Mouse (Mus musculus): ENCODE measurements around the gene Arpc2. TPM values are rescaled to one million over a fixed set of nuclear protein-coding genes. Genes with fewer than 3 reads are reported as not detected.

The Arpc2 gene
- 441 and 457 TPM in 2 replicates for polyA plus RNA-seq (2015; fragmentation: Nextera tagmentation; extraction: Ambion mirVana)

DNA sequence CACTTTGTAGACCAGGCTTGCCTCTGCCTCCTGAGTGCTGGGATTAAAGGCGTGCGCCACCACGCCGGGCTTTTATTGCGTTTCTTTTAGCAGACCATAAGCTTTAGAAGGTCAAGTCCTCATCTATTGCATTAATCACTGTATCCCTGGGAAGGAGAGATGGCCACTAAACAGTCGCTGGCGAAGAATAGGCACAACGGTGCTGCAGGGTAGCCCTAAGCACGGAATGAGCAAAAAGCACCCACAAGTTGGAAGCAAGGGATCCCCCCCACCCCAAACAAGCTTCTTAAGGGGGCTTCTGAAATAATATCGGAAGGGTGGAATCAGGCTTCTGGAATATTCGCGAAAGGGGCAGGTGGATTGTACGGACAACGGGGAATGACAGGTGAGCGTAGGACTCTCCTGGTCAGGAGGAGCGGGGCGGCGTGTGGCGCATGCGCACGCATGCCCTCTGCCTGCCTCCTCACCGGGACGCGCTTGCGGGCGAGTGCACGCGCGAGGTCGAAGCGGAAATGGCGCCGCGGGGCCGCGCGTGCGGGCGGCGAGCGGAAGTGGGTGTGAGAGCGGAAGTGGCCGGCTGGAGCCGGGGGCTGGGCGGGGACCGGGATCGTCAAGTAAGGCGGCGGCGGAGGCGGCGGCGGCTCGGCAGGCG is at the start of gene Arpc2:
TSS of gene Arpc2 (plus strand) at position 147 of the 652 bp plus-strand sequence.
- H3K36me3 ChIP-seq (ENCODE audit: insufficient read depth, low read length) = no peaks in the 10 kb centered on the region
- H3K4me1 ChIP-seq (ENCODE audit: insufficient read depth, low read length) = peaks cover 35% of the 10 kb centered on the region
- peak within 1 kb of the TSS; percentile 100 for H3K4me3 ChIP-seq (ENCODE audit: low read length)
- ATAC-seq (ENCODE audit: low FRiP score, low TSS enrichment) = peak; percentile 93
- WGBS = 1% methylated on average over 52 of the region's 55 CpGs
- peak within 1 kb of the TSS; percentile 98 for H3K9ac ChIP-seq (replicated peaks; ENCODE audit: low read length)
- no peaks in the 10 kb centered on the region for H3K9me3 ChIP-seq (ENCODE audit: low read length)
- no peaks in the 10 kb centered on the region for H3K27me3 ChIP-seq (ENCODE audit: insufficient read depth, low read length)
- peak within 1 kb of the TSS; percentile 87 for H3K4me2 ChIP-seq (replicated peaks; ENCODE audit: low read depth, low read length)
- peak within 1 kb of the TSS; percentile 92 for H3K27ac ChIP-seq (ENCODE audit: low read length)

DNA sequence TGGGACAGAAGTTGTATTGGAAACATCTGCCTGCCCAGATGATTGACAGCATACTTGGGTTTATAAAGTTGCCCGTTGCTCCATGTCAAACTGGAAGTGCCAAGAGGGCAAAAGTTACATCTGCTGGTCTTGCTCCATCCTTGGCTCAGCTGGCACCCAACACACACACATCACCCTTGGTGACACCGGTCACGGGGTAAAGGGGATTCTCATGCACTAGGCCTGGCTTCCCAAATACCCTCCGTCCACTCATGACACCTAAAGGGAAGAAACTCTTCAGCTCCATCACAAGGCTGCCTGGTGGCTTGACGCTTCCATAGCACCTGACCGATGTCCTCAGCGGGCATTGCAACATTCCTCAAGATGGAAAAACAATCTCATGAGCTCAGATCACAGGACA is 45.4 kb upstream of the Arpc2 start:
- no peak for ATAC-seq (ENCODE audit: low FRiP score, low TSS enrichment)
- Histone ChIP-seq H3K9me3 (ENCODE audit: low read length) (no peaks in the 10 kb centered on the region), H3K4me2 (replicated peaks; ENCODE audit: low read depth, low read length) (no peak overlapping the region), H3K4me1 (ENCODE audit: insufficient read depth, low read length) (no peaks in the 10 kb centered on the region), H3K36me3 (ENCODE audit: insufficient read depth, low read length) (no peaks in the 10 kb centered on the region), H3K9ac (replicated peaks; ENCODE audit: low read length) (no peak overlapping the region), H3K27me3 (ENCODE audit: insufficient read depth, low read length) (no peaks in the 10 kb centered on the region), H3K27ac (ENCODE audit: low read length) (no peak overlapping the region), H3K4me3 (ENCODE audit: low read length) (no peak overlapping the region)
- 91% methylated on average over 7 of the region's 7 CpGs for WGBS

DNA sequence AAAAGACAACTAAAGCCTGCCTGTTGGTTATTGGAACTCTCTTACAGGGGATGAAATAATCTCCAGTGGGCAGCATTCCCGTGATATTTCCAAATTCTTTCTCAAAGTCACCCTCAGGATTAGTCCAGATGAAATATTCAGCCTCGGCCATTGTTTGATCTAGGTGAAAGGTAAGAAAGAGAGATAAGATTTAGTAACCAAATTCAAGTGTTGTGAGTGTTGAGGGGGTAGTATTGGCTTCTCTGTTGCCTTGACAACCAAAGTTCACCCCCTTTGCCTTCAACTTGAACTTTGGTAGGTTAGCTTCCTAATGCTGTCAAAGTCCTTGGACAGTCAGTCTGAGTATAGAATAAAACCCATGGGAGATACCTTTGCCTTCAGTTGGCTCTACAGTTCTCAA is 43.2 kb upstream of the Arpc2 start:
- H3K9me3 ChIP-seq (ENCODE audit: low read length) = no peaks in the 10 kb centered on the region
- no peak for ATAC-seq (ENCODE audit: low FRiP score, low TSS enrichment)
- H3K4me1 ChIP-seq (ENCODE audit: insufficient read depth, low read length) = no peaks in the 10 kb centered on the region
- no peaks in the 10 kb centered on the region for H3K36me3 ChIP-seq (ENCODE audit: insufficient read depth, low read length)
- H3K4me2 ChIP-seq (replicated peaks; ENCODE audit: low read depth, low read length) = no peak overlapping the region
- H3K27me3 ChIP-seq (ENCODE audit: insufficient read depth, low read length) = no peaks in the 10 kb centered on the region
- H3K9ac ChIP-seq (replicated peaks; ENCODE audit: low read length) = no peak overlapping the region
- 88% methylated on average over 2 of the region's 2 CpGs for WGBS
- H3K4me3 ChIP-seq (ENCODE audit: low read length) = no peak overlapping the region
- H3K27ac ChIP-seq (ENCODE audit: low read length) = no peak overlapping the region

- Histone ChIP-seq H3K4me3 (ENCODE audit: low read length) (no peak within 1 kb of the TSS), H3K27me3 (ENCODE audit: insufficient read depth, low read length) (no peaks in the 10 kb centered on the region), H3K4me1 (ENCODE audit: insufficient read depth, low read length) (no peaks in the 10 kb centered on the region), H3K27ac (ENCODE audit: low read length) (no peak within 1 kb of the TSS), H3K36me3 (ENCODE audit: insufficient read depth, low read length) (no peaks in the 10 kb centered on the region), H3K9ac (replicated peaks; ENCODE audit: low read length) (no peak within 1 kb of the TSS), H3K9me3 (ENCODE audit: low read length) (no peaks in the 10 kb centered on the region), H3K4me2 (replicated peaks; ENCODE audit: low read depth, low read length) (no peak within 1 kb of the TSS)
- WGBS = 61% methylated on average over 8 of the region's 8 CpGs
- no peak for ATAC-seq (ENCODE audit: low FRiP score, low TSS enrichment)
These were observed 41.4 kb upstream of the Arpc2 start, which contains the start of gene Cxcr1 for GRCm38 (mm10) chr1:74194445-74194844. TSS of gene Cxcr1 (minus strand) at chr1:74194631.

GRCm38 (mm10) chr1:74195961-74196360 is 39.9 kb upstream of the Arpc2 start:
- Histone ChIP-seq H3K4me1 (ENCODE audit: insufficient read depth, low read length) (no peaks in the 10 kb centered on the region), H3K4me3 (ENCODE audit: low read length) (no peak overlapping the region), H3K27ac (ENCODE audit: low read length) (no peak overlapping the region), H3K9me3 (ENCODE audit: low read length) (no peaks in the 10 kb centered on the region), H3K36me3 (ENCODE audit: insufficient read depth, low read length) (no peaks in the 10 kb centered on the region), H3K9ac (replicated peaks; ENCODE audit: low read length) (no peak overlapping the region), H3K27me3 (ENCODE audit: insufficient read depth, low read length) (no peaks in the 10 kb centered on the region), H3K4me2 (replicated peaks; ENCODE audit: low read depth, low read length) (no peak overlapping the region)
- 51% methylated on average over 7 of the region's 7 CpGs for WGBS
- ATAC-seq (ENCODE audit: low FRiP score, low TSS enrichment) = no peak

DNA sequence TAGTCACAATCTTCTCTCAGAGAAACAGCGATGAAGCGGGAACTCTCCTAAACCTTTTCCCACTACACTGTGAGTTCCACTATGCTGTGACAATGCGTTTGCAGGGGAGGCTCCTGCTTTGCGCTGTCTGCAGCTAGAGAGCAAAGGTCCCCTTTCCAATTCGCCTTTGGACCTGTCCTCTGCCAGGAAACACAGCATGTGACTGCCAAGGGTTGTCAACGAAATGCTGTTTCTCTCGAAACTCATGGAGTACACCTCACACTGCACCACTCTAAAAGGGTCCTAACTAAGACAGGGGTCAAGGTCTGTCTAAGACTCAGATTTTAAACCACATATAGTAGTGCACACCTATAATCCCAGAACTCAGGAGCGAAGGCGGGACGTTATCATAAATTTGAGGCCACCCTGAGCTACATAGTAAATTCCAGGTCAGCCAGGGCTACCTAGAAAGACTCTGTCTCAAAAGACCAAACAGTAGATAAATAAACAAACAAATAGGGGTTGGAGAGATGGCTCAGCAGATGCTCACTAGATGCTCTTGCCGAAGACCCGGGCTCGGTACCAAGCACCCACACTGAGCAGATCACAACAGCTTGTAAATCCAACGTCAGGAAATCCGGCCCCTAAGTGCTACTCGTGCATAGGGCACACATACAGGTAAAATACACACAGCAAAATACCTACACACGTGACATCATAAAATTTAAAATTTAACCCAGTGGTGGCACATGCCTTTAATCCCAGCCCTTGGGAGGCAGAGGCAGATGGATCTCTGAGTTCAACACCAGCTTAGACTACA is 39.1 kb upstream of the Arpc2 start:
- peak; percentile 80 for ATAC-seq (ENCODE audit: low FRiP score, low TSS enrichment)
- Histone ChIP-seq H3K36me3 (ENCODE audit: insufficient read depth, low read length) (no peaks in the 10 kb centered on the region), H3K27ac (ENCODE audit: low read length) (peak overlapping the region; percentile 44; the same call in 1 of the 2 replicates), H3K27me3 (ENCODE audit: insufficient read depth, low read length) (no peaks in the 10 kb centered on the region), H3K4me1 (ENCODE audit: insufficient read depth, low read length) (no peaks in the 10 kb centered on the region), H3K9me3 (ENCODE audit: low read length) (no peaks in the 10 kb centered on the region), H3K4me2 (replicated peaks; ENCODE audit: low read depth, low read length) (no peak overlapping the region), H3K4me3 (ENCODE audit: low read length) (no peak overlapping the region), H3K9ac (replicated peaks; ENCODE audit: low read length) (no peak overlapping the region)
- 74% methylated on average over 17 of the region's 17 CpGs for WGBS

- Histone ChIP-seq H3K9ac (replicated peaks; ENCODE audit: low read length) (no peak overlapping the region), H3K9me3 (ENCODE audit: low read length) (no peaks in the 10 kb centered on the region), H3K27ac (ENCODE audit: low read length) (no peak overlapping the region), H3K36me3 (ENCODE audit: insufficient read depth, low read length) (no peaks in the 10 kb centered on the region), H3K4me3 (ENCODE audit: low read length) (no peak overlapping the region), H3K4me1 (ENCODE audit: insufficient read depth, low read length) (no peaks in the 10 kb centered on the region), H3K4me2 (replicated peaks; ENCODE audit: low read depth, low read length) (no peak overlapping the region), H3K27me3 (ENCODE audit: insufficient read depth, low read length) (no peaks in the 10 kb centered on the region)
- ATAC-seq (ENCODE audit: low FRiP score, low TSS enrichment) = no peak
- whole genome bisulfite sequencing = 76% methylated on average over 12 of the region's 12 CpGs
These were observed 38.0 kb upstream of the Arpc2 start for GRCm38 (mm10) chr1:74197726-74198470.

DNA sequence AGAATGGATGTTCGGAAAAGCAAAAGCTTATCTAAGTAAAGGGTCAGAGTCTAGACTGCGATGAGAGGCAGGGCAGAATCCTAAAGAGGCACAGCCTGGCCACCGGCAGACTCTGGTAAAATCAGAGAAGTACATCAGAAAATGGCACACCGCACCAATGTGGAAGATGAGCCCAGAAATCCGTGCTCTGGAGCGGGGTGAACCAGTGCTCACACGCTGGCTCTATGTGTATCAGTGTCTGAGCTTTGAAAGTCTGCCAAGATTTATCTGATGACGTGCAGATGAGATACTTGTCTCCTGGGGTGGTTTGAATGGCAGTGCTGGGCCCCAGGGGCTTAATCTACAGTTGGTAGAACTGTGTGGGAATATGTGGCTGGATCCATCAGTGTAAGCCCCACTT is 36.8 kb upstream of the Arpc2 start:
- Histone ChIP-seq H3K36me3 (ENCODE audit: insufficient read depth, low read length) (no peaks in the 10 kb centered on the region), H3K4me2 (replicated peaks; ENCODE audit: low read depth, low read length) (no peak overlapping the region), H3K9me3 (ENCODE audit: low read length) (no peaks in the 10 kb centered on the region), H3K27me3 (ENCODE audit: insufficient read depth, low read length) (no peaks in the 10 kb centered on the region), H3K9ac (replicated peaks; ENCODE audit: low read length) (no peak overlapping the region), H3K4me1 (ENCODE audit: insufficient read depth, low read length) (no peaks in the 10 kb centered on the region), H3K4me3 (ENCODE audit: low read length) (no peak overlapping the region), H3K27ac (ENCODE audit: low read length) (no peak overlapping the region)
- ATAC-seq (ENCODE audit: low FRiP score, low TSS enrichment) = no peak
- WGBS = 79% methylated on average over 8 of the region's 8 CpGs

- Histone ChIP-seq H3K9ac (replicated peaks; ENCODE audit: low read length) (no peak overlapping the region), H3K36me3 (ENCODE audit: insufficient read depth, low read length) (no peaks in the 10 kb centered on the region), H3K4me1 (ENCODE audit: insufficient read depth, low read length) (no peaks in the 10 kb centered on the region), H3K4me2 (replicated peaks; ENCODE audit: low read depth, low read length) (no peak overlapping the region), H3K4me3 (ENCODE audit: low read length) (no peak overlapping the region), H3K27ac (ENCODE audit: low read length) (no peak overlapping the region), H3K27me3 (ENCODE audit: insufficient read depth, low read length) (no peaks in the 10 kb centered on the region), H3K9me3 (ENCODE audit: low read length) (no peaks in the 10 kb centered on the region)
- ATAC-seq (ENCODE audit: low FRiP score, low TSS enrichment) = no peak
- WGBS = 83% methylated on average over 7 of the region's 7 CpGs
These were observed 34.6 kb upstream of the Arpc2 start for GRCm38 (mm10) chr1:74201048-74201844.
